Mouse (Mus musculus): ENCODE measurements around the gene Plxnb1. TPM values are rescaled to one million over a fixed set of nuclear protein-coding genes. Genes with fewer than 3 reads are reported as not detected.

Gene Plxnb1
- polyA plus RNA-seq, 1 experiment from 2014 or later = 20.7 TPM

DNA sequence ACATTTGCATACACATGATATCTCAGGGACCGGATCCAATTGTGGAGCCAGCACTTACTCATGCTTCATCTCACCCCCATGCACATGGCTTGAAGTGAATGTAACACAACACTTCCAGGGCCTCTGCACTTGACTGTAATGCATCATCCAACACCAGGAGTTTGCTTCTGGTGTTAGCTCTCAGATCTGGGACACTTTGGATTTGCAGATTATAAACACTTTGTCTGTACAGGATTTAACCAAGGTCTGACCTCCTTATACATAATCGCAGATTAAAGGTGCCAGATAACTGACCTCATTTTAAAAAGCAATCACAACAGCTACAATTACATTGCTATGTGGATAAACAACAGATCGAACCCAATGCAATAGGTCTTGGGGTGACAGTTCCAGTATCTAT, 14.7 kb upstream of the Plxnb1 start:
- Histone ChIP-seq H3K9ac (replicated peaks) (no peak overlapping the region), H3K4me1 (peaks cover 25% of the 10 kb centered on the region), H3K36me3 (peaks cover 11% of the 10 kb centered on the region), H3K9me3 (no peaks in the 10 kb centered on the region), H3K27me3 (no peaks in the 10 kb centered on the region), H3K27ac (replicated peaks) (no peak overlapping the region), H3K4me2 (replicated peaks) (no peak overlapping the region), H3K4me3 (no peak overlapping the region)
- no peak for ATAC-seq (replicated peaks)
- WGBS = 91% methylated on average over 3 of the region's 3 CpGs

GRCm38 (mm10) chr9:109081749-109082123, 13.5 kb upstream of the Plxnb1 start:
- peak; percentile 29; the same call in 1 of the 2 replicates for ATAC-seq (replicated peaks)
- peak overlapping the region; percentile 78 for H3K9ac ChIP-seq (replicated peaks)
- WGBS = 7% methylated on average over 11 of the region's 11 CpGs

GRCm38 (mm10) chr9:109082124-109082800, 12.9 kb upstream of the Plxnb1 start, which contains the start of the genes Ccdc51 and Tma7:
Ccdc51 (plus strand) TSS chr9:109082493.
Tma7 (minus strand) TSS chr9:109082587.
- H3K27ac ChIP-seq (replicated peaks) = peak within 1 kb of the TSS; percentile 83
- H3K4me1 ChIP-seq = peaks cover 25% of the 10 kb centered on the region
- peak within 1 kb of the TSS; percentile 78 for H3K9ac ChIP-seq (replicated peaks)
- H3K27me3 ChIP-seq = no peaks in the 10 kb centered on the region
- H3K4me3 ChIP-seq = peak within 1 kb of the TSS; percentile 89
- peak within 1 kb of the TSS; percentile 72 for H3K4me2 ChIP-seq (replicated peaks)
- H3K9me3 ChIP-seq = no peaks in the 10 kb centered on the region
- H3K36me3 ChIP-seq = peaks cover 11% of the 10 kb centered on the region
- ATAC-seq (replicated peaks) = peak; percentile 98
- under 1% methylated on average over 37 of the region's 37 CpGs for WGBS

More at GRCm38 (mm10) chr9:109081749-109082123, 13.5 kb upstream of the Plxnb1 start:
- Histone ChIP-seq H3K9me3 (no peaks in the 10 kb centered on the region), H3K36me3 (peaks cover 11% of the 10 kb centered on the region), H3K27ac (replicated peaks) (peak overlapping the region; percentile 83), H3K4me1 (peaks cover 25% of the 10 kb centered on the region), H3K27me3 (no peaks in the 10 kb centered on the region), H3K4me3 (peak overlapping the region; percentile 89), H3K4me2 (replicated peaks) (peak overlapping the region; percentile 72)

DNA sequence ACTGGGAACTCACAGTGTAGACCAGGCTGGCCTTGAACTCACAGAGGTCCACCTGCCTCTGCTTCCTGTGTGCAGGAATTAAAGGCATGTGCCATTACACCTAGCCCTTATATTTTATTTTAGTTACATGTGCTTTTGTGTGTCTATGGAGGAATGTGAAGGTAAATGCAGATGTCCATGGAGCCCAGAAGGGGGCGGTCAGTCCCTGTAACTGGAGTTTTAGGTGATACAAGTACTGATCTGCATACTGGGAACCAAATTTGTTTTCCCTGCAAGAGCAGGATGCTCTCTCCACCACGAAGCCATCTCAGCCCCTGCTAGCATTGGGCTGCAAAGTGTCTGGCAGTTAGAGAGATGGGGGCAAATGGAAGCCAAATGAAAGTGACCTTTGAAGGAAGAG, 10.3 kb upstream of the Plxnb1 start:
- peaks cover 29% of the 10 kb centered on the region for H3K4me1 ChIP-seq
- H3K27ac ChIP-seq (replicated peaks) = no peak overlapping the region
- H3K4me3 ChIP-seq = no peak overlapping the region
- peaks cover 3% of the 10 kb centered on the region; the same call in 1 of the 2 replicates for H3K36me3 ChIP-seq
- 5% methylated on average over 2 of the region's 2 CpGs for whole genome bisulfite sequencing
- H3K4me2 ChIP-seq (replicated peaks) = no peak overlapping the region
- H3K27me3 ChIP-seq = no peaks in the 10 kb centered on the region
- ATAC-seq (replicated peaks) = no peak
- no peaks in the 10 kb centered on the region for H3K9me3 ChIP-seq
- H3K9ac ChIP-seq (replicated peaks) = peak overlapping the region; percentile 13; the same call in 1 of the 2 replicates

DNA sequence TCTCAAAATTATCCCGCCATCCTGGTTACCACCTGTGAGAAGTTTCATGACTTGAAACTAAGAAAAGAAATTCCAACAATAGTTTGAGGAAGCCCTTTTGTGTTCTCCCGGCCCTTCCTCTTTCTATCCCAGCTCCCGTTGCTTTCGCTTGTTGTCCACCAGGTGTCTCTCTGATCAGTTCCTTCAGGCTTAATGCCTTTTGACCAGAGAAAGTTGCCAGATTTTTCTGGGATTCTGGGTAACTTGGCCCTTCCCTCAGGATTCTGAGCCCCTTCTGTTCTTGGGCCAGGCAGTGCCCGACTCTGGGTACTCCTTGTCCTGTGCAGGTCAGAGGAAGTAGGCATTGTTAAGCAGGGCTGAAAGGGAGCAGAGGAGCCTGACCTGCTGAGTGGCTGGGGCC, 7.2 kb upstream of the Plxnb1 start:
- no peaks in the 10 kb centered on the region for H3K9me3 ChIP-seq
- H3K27ac ChIP-seq (replicated peaks) = no peak overlapping the region
- peaks cover 16% of the 10 kb centered on the region for H3K4me1 ChIP-seq
- no peak overlapping the region for H3K4me3 ChIP-seq
- ATAC-seq (replicated peaks) = no peak
- no peak overlapping the region for H3K9ac ChIP-seq (replicated peaks)
- 2% methylated on average over 5 of the region's 5 CpGs for WGBS
- no peak overlapping the region for H3K4me2 ChIP-seq (replicated peaks)
- no peaks in the 10 kb centered on the region for H3K27me3 ChIP-seq
- peaks cover 11% of the 10 kb centered on the region for H3K36me3 ChIP-seq

DNA sequence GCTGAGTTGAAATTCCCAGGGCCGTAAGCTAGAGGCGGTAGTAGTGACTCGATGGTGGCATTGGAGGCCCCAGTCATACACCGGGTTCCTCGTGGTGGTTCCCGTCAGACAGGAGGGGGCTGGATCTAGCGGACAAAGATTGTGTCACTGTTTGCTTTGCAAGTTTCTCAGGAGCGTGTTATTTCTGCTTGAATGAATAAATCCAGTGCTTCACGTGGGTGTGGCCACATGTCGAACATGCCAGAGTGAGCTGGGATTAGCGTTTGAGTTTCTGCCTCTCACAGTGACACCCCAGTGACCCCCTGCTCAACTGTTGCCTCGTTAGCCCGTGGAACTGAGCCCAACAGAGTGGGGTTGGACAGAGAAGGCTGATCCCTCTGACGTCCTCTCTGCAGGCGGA, 4.7 kb upstream of the Plxnb1 start:
- WGBS = 11% methylated on average over 15 of the region's 15 CpGs
- Histone ChIP-seq H3K9ac (replicated peaks) (no peak overlapping the region), H3K27ac (replicated peaks) (no peak overlapping the region), H3K4me3 (no peak overlapping the region), H3K27me3 (no peaks in the 10 kb centered on the region), H3K4me1 (peaks cover 21% of the 10 kb centered on the region), H3K9me3 (no peaks in the 10 kb centered on the region), H3K4me2 (replicated peaks) (no peak overlapping the region), H3K36me3 (peaks cover 11% of the 10 kb centered on the region)
- ATAC-seq (replicated peaks) = no peak

- 94% methylated on average over 8 of the region's 8 CpGs for WGBS
- peaks cover 27% of the 10 kb centered on the region for H3K4me1 ChIP-seq
- no peak overlapping the region for H3K4me2 ChIP-seq (replicated peaks)
- H3K4me3 ChIP-seq = no peak overlapping the region
- no peak overlapping the region for H3K27ac ChIP-seq (replicated peaks)
- no peak overlapping the region for H3K9ac ChIP-seq (replicated peaks)
- no peaks in the 10 kb centered on the region for H3K9me3 ChIP-seq
- no peak for ATAC-seq (replicated peaks)
- no peaks in the 10 kb centered on the region for H3K27me3 ChIP-seq
- peaks cover 11% of the 10 kb centered on the region for H3K36me3 ChIP-seq
These were observed 3.4 kb upstream of the Plxnb1 start for GRCm38 (mm10) chr9:109091802-109092201.

DNA sequence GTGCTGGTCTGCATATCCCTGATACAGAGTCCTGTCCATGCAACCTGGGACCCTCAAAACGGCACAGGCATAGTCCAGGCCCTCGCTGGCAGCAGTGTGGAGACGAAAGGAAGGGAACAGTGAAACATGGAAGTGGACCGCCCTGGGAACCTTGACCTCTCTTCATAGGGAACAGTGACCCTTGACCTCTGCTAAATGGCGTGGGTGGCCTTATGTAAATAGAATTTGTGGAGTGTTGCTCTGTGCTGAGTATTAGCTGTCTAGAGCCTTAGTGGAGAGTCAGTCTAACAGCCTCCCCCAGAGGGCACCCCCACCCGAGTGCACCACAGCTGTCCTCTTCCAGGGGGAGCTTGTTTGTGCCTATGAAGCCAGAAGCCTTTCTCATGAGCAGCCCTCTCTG, 2.4 kb upstream of the Plxnb1 start:
- 62% methylated on average over 6 of the region's 6 CpGs for WGBS

DNA sequence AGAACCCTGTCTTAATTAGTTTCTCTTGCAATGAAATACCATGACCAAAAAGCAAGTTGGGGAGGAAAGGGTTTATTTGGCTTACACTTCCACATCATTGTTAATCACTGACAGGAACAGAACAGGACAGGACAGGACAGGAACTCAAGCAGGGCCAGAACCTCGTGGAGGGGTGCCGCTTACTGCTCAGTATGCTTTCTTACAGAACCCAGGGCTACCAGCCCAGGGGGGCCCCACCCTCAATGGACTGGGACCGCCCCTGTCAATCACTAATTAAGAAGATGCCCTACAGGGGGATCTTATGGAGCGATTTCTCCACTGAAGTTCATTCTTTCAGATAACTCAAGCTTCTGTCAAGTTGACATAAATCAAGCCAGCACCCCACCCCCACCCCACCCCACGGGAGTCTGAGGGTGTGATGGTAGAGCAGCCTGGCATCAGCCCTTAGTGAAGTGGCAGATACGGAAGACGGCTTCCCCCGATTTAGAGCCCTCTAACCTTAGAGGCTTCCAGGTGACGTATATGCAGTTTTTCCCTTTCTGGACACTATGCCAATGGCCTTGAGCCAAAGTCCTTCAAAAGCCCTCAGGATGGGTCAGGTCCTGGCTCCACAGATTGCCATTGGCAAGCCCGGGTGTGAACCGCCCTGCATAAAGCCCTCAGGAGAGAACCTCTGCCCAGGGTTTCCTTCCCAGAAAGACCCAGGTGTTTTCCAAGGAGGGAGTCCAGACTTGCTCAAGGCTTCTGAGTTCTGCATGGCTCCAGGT, 1.2 kb upstream of the Plxnb1 start:
- H3K9me3 ChIP-seq = no peaks in the 10 kb centered on the region
- 13% methylated on average over 11 of the region's 11 CpGs for WGBS
- H3K4me1 ChIP-seq = peaks cover 45% of the 10 kb centered on the region
- H3K27ac ChIP-seq (replicated peaks) = peak overlapping the region; percentile 100
- peaks cover 11% of the 10 kb centered on the region for H3K36me3 ChIP-seq
- H3K27me3 ChIP-seq = no peaks in the 10 kb centered on the region
- ATAC-seq (replicated peaks) = no peak
- H3K4me2 ChIP-seq (replicated peaks) = peak overlapping the region; percentile 91
- H3K9ac ChIP-seq (replicated peaks) = peak overlapping the region; percentile 89
- H3K4me3 ChIP-seq = peak overlapping the region; percentile 65

More for the DNA sequence above, 2.4 kb upstream of the Plxnb1 start:
- no peak for ATAC-seq (replicated peaks)
- Histone ChIP-seq H3K4me2 (replicated peaks) (no peak overlapping the region), H3K9ac (replicated peaks) (no peak overlapping the region), H3K27ac (replicated peaks) (no peak overlapping the region), H3K9me3 (no peaks in the 10 kb centered on the region), H3K4me3 (no peak overlapping the region), H3K36me3 (peaks cover 11% of the 10 kb centered on the region), H3K4me1 (peaks cover 37% of the 10 kb centered on the region), H3K27me3 (no peaks in the 10 kb centered on the region)

- Histone ChIP-seq H3K4me1 (peaks cover 51% of the 10 kb centered on the region), H3K4me2 (replicated peaks) (peak overlapping the region; percentile 91), H3K27me3 (no peaks in the 10 kb centered on the region), H3K36me3 (peaks cover 11% of the 10 kb centered on the region), H3K27ac (replicated peaks) (peak overlapping the region; percentile 100), H3K9me3 (no peaks in the 10 kb centered on the region), H3K4me3 (peak overlapping the region; percentile 65), H3K9ac (replicated peaks) (peak overlapping the region; percentile 89)
- peak; percentile 20; the same call in 1 of the 2 replicates for ATAC-seq (replicated peaks)
- WGBS = 1% methylated on average over 21 of the region's 21 CpGs
These were observed 544 bp upstream of the Plxnb1 start for GRCm38 (mm10) chr9:109094553-109095136.

DNA sequence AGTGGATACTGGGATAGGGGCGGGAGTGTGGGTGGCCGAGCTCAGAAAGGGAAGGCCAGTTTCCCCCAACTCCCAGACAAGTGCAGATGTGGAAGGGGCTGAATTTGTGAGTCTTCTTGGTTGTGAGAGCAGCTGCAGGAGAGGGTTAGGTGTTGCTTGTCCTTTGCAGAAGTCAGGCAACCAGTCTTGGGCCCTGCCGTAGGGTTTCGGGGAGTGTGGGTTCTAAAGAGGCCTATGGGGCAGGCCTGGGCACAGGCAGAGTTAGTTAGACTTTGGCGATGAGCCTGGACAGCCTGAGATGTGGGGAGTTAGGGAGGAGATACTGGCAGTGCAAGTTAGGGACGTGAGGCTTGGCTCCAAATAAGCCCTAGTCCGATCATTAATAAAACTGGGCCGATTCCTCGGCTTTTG, 1.1 kb downstream of the Plxnb1 start:
- Histone ChIP-seq H3K4me2 (replicated peaks) (peak overlapping the region; percentile 91), H3K4me3 (peak overlapping the region; percentile 65), H3K9ac (replicated peaks) (peak overlapping the region; percentile 89), H3K27me3 (no peaks in the 10 kb centered on the region), H3K36me3 (peaks cover 20% of the 10 kb centered on the region; the same call in 1 of the 2 replicates), H3K4me1 (peaks cover 47% of the 10 kb centered on the region), H3K27ac (replicated peaks) (peak overlapping the region; percentile 100), H3K9me3 (no peaks in the 10 kb centered on the region)
- ATAC-seq (replicated peaks) = peak; percentile 12
- WGBS = 2% methylated on average over 9 of the region's 9 CpGs

- H3K4me1 ChIP-seq = peaks cover 47% of the 10 kb centered on the region
- H3K4me2 ChIP-seq (replicated peaks) = peak overlapping the region; percentile 91
- H3K36me3 ChIP-seq = peaks cover 19% of the 10 kb centered on the region; the same call in 1 of the 2 replicates
- 8% methylated on average over 6 of the region's 6 CpGs for WGBS
- no peaks in the 10 kb centered on the region for H3K9me3 ChIP-seq
- ATAC-seq (replicated peaks) = 0 out of 2 replicates have a peak, but pooled peaks have one; percentile 0
- H3K27ac ChIP-seq (replicated peaks) = peak overlapping the region; percentile 100
- peak overlapping the region; percentile 89 for H3K9ac ChIP-seq (replicated peaks)
- peak overlapping the region; percentile 65 for H3K4me3 ChIP-seq
- no peaks in the 10 kb centered on the region for H3K27me3 ChIP-seq
These were observed 1.7 kb downstream of the Plxnb1 start for GRCm38 (mm10) chr9:109096856-109097255.
